Mouse (Mus musculus) hindbrain, embryonic 15.5 days (tissue): ENCODE data around the gene Cdh15. TPM values are rescaled to one million over a fixed set of nuclear protein-coding genes. Genes with fewer than 3 reads are reported as not detected.
A peak's percentile ranks its signal among the peaks of the same experiment; 100 is the strongest.

Experiments used
- ATAC-seq: fragments of 200-750 bp; cut with Nextera tagmentation; 2 replicates; pipeline ENCODE4 v1.8.0; 2017; ENCODE audit warnings: low read depth, moderate number of reproducible peaks, moderate TSS enrichment; ENCODE audit not compliant: low FRiP score
- H3K27ac ChIP-seq: fragments of 300-500 bp; sonication (generic); replicated peaks from 2 replicates; pipeline ENCODE4 v1.5.1; 2015; ENCODE audit warnings: mild to moderate bottlenecking, inconsistent platforms
- H3K27me3 ChIP-seq: fragments of 300-500 bp; sonication (generic); 2 replicates; pipeline ENCODE4 v1.6.1; 2015; ENCODE audit warnings: control low read depth, inconsistent platforms
- H3K36me3 ChIP-seq: fragments of 300-500 bp; sonication (generic); 2 replicates; pipeline ENCODE4 v1.6.1; 2015; ENCODE audit warnings: control low read depth, inconsistent platforms
- H3K4me1 ChIP-seq: fragments of 300-500 bp; sonication (generic); replicated peaks from 2 replicates; pipeline ENCODE4 v1.6.1; 2015; ENCODE audit warnings: control low read depth, inconsistent platforms
- H3K4me2 ChIP-seq: fragments of 300-500 bp; sonication (generic); 2 replicates; pipeline ENCODE4 v1.6.1; 2015; ENCODE audit warnings: moderate library complexity, mild to moderate bottlenecking, inconsistent platforms
- H3K4me3 ChIP-seq: fragments of 300-500 bp; sonication (generic); 2 replicates; pipeline ENCODE4 v1.5.1; 2015; ENCODE audit warnings: mild to moderate bottlenecking, inconsistent platforms
- H3K9ac ChIP-seq: fragments of 300-500 bp; sonication (generic); 2 replicates; pipeline ENCODE4 v1.6.1; 2015; ENCODE audit warnings: inconsistent platforms
- H3K9me3 ChIP-seq: fragments of 300-500 bp; sonication (generic); 2 replicates; pipeline ENCODE4 v1.6.1; 2016; ENCODE audit warnings: control low read depth, inconsistent platforms
- WGBS: fragments of 180-500 bp; shearing (Covaris S2); methylation state at CpG from one replicate; pipeline ENCODE4 v1.1.7; 2015; 5-methylcytosine and 5-hydroxymethylcytosine counted together
- polyA plus RNA-seq: library from polyadenylated mRNA; unstranded; fragments of >200 nt; fragmentation: Nextera tagmentation; extraction: Ambion mirVana; gene quantifications from 2 replicates; pipeline ENCODE4 v1.2.1, GENCODE M21; 2015

Cdh15 gene
- polyA plus RNA-seq, 1 experiment from 2014 or later = 2.1 TPM

GRCm38 (mm10) chr8:122898473-122898872, 50.7 kb downstream of the Cdh15 start:
- H3K27ac ChIP-seq = no peak overlapping the region
- no peaks in the 10 kb centered on the region for H3K4me1 ChIP-seq
- no peaks in the 10 kb centered on the region for H3K27me3 ChIP-seq
- H3K4me3 ChIP-seq = no peak overlapping the region
- H3K4me2 ChIP-seq = no peak overlapping the region
- ATAC-seq = no peak
- no peaks in the 10 kb centered on the region for H3K9me3 ChIP-seq
- WGBS = 95% methylated on average over 12 of the region's 12 CpGs
- H3K9ac ChIP-seq = no peak overlapping the region
- H3K36me3 ChIP-seq = peaks cover 48% of the 10 kb centered on the region

GRCm38 (mm10) chr8:122899085-122899484, 51.3 kb downstream of the Cdh15 start:
- H3K27me3 ChIP-seq = no peaks in the 10 kb centered on the region
- H3K9me3 ChIP-seq = no peaks in the 10 kb centered on the region
- H3K36me3 ChIP-seq = peaks cover 44% of the 10 kb centered on the region
- no peak overlapping the region for H3K4me2 ChIP-seq
- H3K4me1 ChIP-seq = no peaks in the 10 kb centered on the region
- no peak overlapping the region for H3K4me3 ChIP-seq
- ATAC-seq = no peak
- WGBS = 72% methylated on average over 5 of the region's 5 CpGs
- H3K9ac ChIP-seq = no peak overlapping the region
- H3K27ac ChIP-seq = no peak overlapping the region

GRCm38 (mm10) chr8:122901476-122901875, 53.7 kb downstream of the Cdh15 start:
- Histone ChIP-seq H3K4me3 (no peak overlapping the region), H3K27me3 (no peaks in the 10 kb centered on the region), H3K9me3 (no peaks in the 10 kb centered on the region), H3K4me2 (no peak overlapping the region), H3K9ac (no peak overlapping the region), H3K36me3 (peaks cover 20% of the 10 kb centered on the region), H3K4me1 (0 out of 2 replicates have a peak, but pooled peaks cover 6% of the 10 kb centered on the region), H3K27ac (no peak overlapping the region)
- WGBS = 89% methylated on average over 7 of the region's 7 CpGs
- no peak for ATAC-seq

GRCm38 (mm10) chr8:122901892-122902515, 54.2 kb downstream of the Cdh15 start:
- ATAC-seq = no peak
- H3K27ac ChIP-seq = no peak overlapping the region
- H3K9ac ChIP-seq = no peak overlapping the region
- H3K27me3 ChIP-seq = no peaks in the 10 kb centered on the region
- H3K4me3 ChIP-seq = no peak overlapping the region
- no peaks in the 10 kb centered on the region for H3K9me3 ChIP-seq
- peaks cover 15% of the 10 kb centered on the region; the same call in 1 of the 2 replicates for H3K36me3 ChIP-seq
- no peak overlapping the region for H3K4me2 ChIP-seq
- WGBS = 74% methylated on average over 8 of the region's 8 CpGs
- 0 out of 2 replicates have a peak, but pooled peaks cover 7% of the 10 kb centered on the region for H3K4me1 ChIP-seq

GRCm38 (mm10) chr8:122902581-122902980, 54.8 kb downstream of the Cdh15 start:
- H3K4me3 ChIP-seq = no peak overlapping the region
- no peak overlapping the region for H3K9ac ChIP-seq
- H3K27me3 ChIP-seq = no peaks in the 10 kb centered on the region
- no peak overlapping the region for H3K27ac ChIP-seq
- 50% methylated on average over 3 of the region's 3 CpGs for WGBS
- 0 out of 2 replicates have a peak, but pooled peaks cover 7% of the 10 kb centered on the region for H3K4me1 ChIP-seq
- no peak for ATAC-seq
- H3K36me3 ChIP-seq = peaks cover 10% of the 10 kb centered on the region; the same call in 1 of the 2 replicates
- no peak overlapping the region for H3K4me2 ChIP-seq
- H3K9me3 ChIP-seq = no peaks in the 10 kb centered on the region

- Histone ChIP-seq H3K4me3 (no peak overlapping the region), H3K36me3 (peaks cover 8% of the 10 kb centered on the region; the same call in 1 of the 2 replicates), H3K4me1 (0 out of 2 replicates have a peak, but pooled peaks cover 7% of the 10 kb centered on the region), H3K9me3 (no peaks in the 10 kb centered on the region), H3K27ac (no peak overlapping the region), H3K4me2 (no peak overlapping the region), H3K27me3 (no peaks in the 10 kb centered on the region), H3K9ac (no peak overlapping the region)
- ATAC-seq = no peak
- 19% methylated on average over 5 of the region's 5 CpGs for WGBS
These were observed 55.2 kb downstream of the Cdh15 start for GRCm38 (mm10) chr8:122903002-122903401.

GRCm38 (mm10) chr8:122904496-122904895, 56.7 kb downstream of the Cdh15 start:
- no peak overlapping the region for H3K9ac ChIP-seq
- no peaks in the 10 kb centered on the region for H3K9me3 ChIP-seq
- no peak for ATAC-seq
- no peak overlapping the region for H3K27ac ChIP-seq
- 83% methylated on average over 11 of the region's 11 CpGs for WGBS
- no peaks in the 10 kb centered on the region for H3K36me3 ChIP-seq
- 0 out of 2 replicates have a peak, but pooled peaks cover 7% of the 10 kb centered on the region for H3K4me1 ChIP-seq
- no peak overlapping the region for H3K4me2 ChIP-seq
- H3K4me3 ChIP-seq = no peak overlapping the region
- no peaks in the 10 kb centered on the region for H3K27me3 ChIP-seq

- no peak overlapping the region for H3K27ac ChIP-seq
- 92% methylated on average over 4 of the region's 4 CpGs for WGBS
- ATAC-seq = no peak
These were observed 57.6 kb downstream of the Cdh15 start for GRCm38 (mm10) chr8:122905346-122905745.

GRCm38 (mm10) chr8:122906463-122907021, 58.8 kb downstream of the Cdh15 start:
- H3K27ac ChIP-seq = peak overlapping the region; percentile 23; the same call in 1 of the 2 replicates
- 0 out of 2 replicates have a peak, but pooled peaks cover 7% of the 10 kb centered on the region for H3K4me1 ChIP-seq
- no peak overlapping the region for H3K9ac ChIP-seq
- H3K9me3 ChIP-seq = no peaks in the 10 kb centered on the region
- 39% methylated on average over 6 of the region's 6 CpGs for WGBS
- H3K4me3 ChIP-seq = no peak overlapping the region
- H3K36me3 ChIP-seq = no peaks in the 10 kb centered on the region
- ATAC-seq = peak; percentile 86
- no peak overlapping the region for H3K4me2 ChIP-seq
- H3K27me3 ChIP-seq = no peaks in the 10 kb centered on the region

More at GRCm38 (mm10) chr8:122905346-122905745, 57.6 kb downstream of the Cdh15 start:
- Histone ChIP-seq H3K4me2 (no peak overlapping the region), H3K4me1 (0 out of 2 replicates have a peak, but pooled peaks cover 7% of the 10 kb centered on the region), H3K4me3 (no peak overlapping the region), H3K9me3 (no peaks in the 10 kb centered on the region), H3K9ac (no peak overlapping the region), H3K36me3 (no peaks in the 10 kb centered on the region), H3K27me3 (no peaks in the 10 kb centered on the region)

- no peak overlapping the region for H3K27ac ChIP-seq
- H3K4me2 ChIP-seq = no peak overlapping the region
- H3K27me3 ChIP-seq = no peaks in the 10 kb centered on the region
- H3K9ac ChIP-seq = no peak overlapping the region
- ATAC-seq = no peak
- H3K4me1 ChIP-seq = 0 out of 2 replicates have a peak, but pooled peaks cover under 1% of the 10 kb centered on the region
- no peaks in the 10 kb centered on the region for H3K36me3 ChIP-seq
- no peak overlapping the region for H3K4me3 ChIP-seq
- 85% methylated on average over 3 of the region's 3 CpGs for WGBS
- no peaks in the 10 kb centered on the region for H3K9me3 ChIP-seq
These were observed 64.4 kb downstream of the Cdh15 start for GRCm38 (mm10) chr8:122912150-122912549.

- H3K27me3 ChIP-seq = no peaks in the 10 kb centered on the region
- no peak overlapping the region for H3K4me2 ChIP-seq
- WGBS = 75% methylated on average over 4 of the region's 4 CpGs
- H3K9ac ChIP-seq = no peak overlapping the region
- no peaks in the 10 kb centered on the region for H3K9me3 ChIP-seq
- ATAC-seq = no peak
- no peak overlapping the region for H3K27ac ChIP-seq
- no peak overlapping the region for H3K4me3 ChIP-seq
- no peaks in the 10 kb centered on the region for H3K36me3 ChIP-seq
- H3K4me1 ChIP-seq = peaks cover 7% of the 10 kb centered on the region
These were observed 65.1 kb downstream of the Cdh15 start for GRCm38 (mm10) chr8:122912871-122913270.

- H3K4me3 ChIP-seq = no peak overlapping the region
- no peak for ATAC-seq
- no peaks in the 10 kb centered on the region for H3K27me3 ChIP-seq
- peaks cover 44% of the 10 kb centered on the region for H3K4me1 ChIP-seq
- H3K9me3 ChIP-seq = no peaks in the 10 kb centered on the region
- H3K27ac ChIP-seq = no peak overlapping the region
- no peak overlapping the region for H3K9ac ChIP-seq
- 72% methylated on average over 3 of the region's 3 CpGs for WGBS
- no peak overlapping the region for H3K4me2 ChIP-seq
- no peaks in the 10 kb centered on the region for H3K36me3 ChIP-seq
These were observed 69.0 kb downstream of the Cdh15 start for GRCm38 (mm10) chr8:122916766-122917165.
